Mouse (Mus musculus) kidney, postnatal 36 days (tissue): ENCODE measurements around the gene Loxl4.
A peak's percentile ranks its signal among the peaks of the same experiment; 100 is the strongest.

ENCODE experiments used
- DNase-seq, 2 experiments: peaks; one replicate each; pipeline ENCODE4 v3.0.0; 2021 to 2022; ENCODE audit warnings: mixed read lengths in 2 of 2

The Loxl4 gene

GRCm38 (mm10) chr19:42608082-42608481, 4.5 kb downstream of the Loxl4 start:
- DNase-seq: no peak

GRCm38 (mm10) chr19:42602576-42602975, 10.0 kb downstream of the Loxl4 start:
- DNase-seq: no peak

GRCm38 (mm10) chr19:42602041-42602440, 10.6 kb downstream of the Loxl4 start:
- DNase-seq: no peak

GRCm38 (mm10) chr19:42601445-42601844, 11.2 kb downstream of the Loxl4 start:
- DNase-seq: peak; percentile 67 to 70

GRCm38 (mm10) chr19:42600591-42600990, 12.0 kb downstream of the Loxl4 start:
- no peak for DNase-seq

GRCm38 (mm10) chr19:42599891-42600290, 12.7 kb downstream of the Loxl4 start:
- peak; percentile 51 to 56 for DNase-seq

- DNase-seq: peak; percentile 33 to 43
These were observed 14.7 kb downstream of the Loxl4 start for GRCm38 (mm10) chr19:42597896-42598295.

GRCm38 (mm10) chr19:42597286-42597685, 15.3 kb downstream of the Loxl4 start:
- no peak for DNase-seq

- no peak for DNase-seq
These were observed 17.5 kb downstream of the Loxl4 start for GRCm38 (mm10) chr19:42595066-42595465.

GRCm38 (mm10) chr19:42593456-42593855, 19.2 kb downstream of the Loxl4 start:
- DNase-seq: no peak

GRCm38 (mm10) chr19:42591534-42591933, 21.1 kb downstream of the Loxl4 start:
- DNase-seq: no peak

- no peak for DNase-seq
These were observed 23.4 kb downstream of the Loxl4 start for GRCm38 (mm10) chr19:42589246-42589645.

GRCm38 (mm10) chr19:42587704-42588103, 24.9 kb downstream of the Loxl4 start:
- DNase-seq: no peak

- DNase-seq: no peak
These were observed 28.4 kb downstream of the Loxl4 start for GRCm38 (mm10) chr19:42584188-42584587.

GRCm38 (mm10) chr19:42583677-42584076, 28.9 kb downstream of the Loxl4 start:
- DNase-seq: no peak

- DNase-seq: no peak
These were observed 29.7 kb downstream of the Loxl4 start for GRCm38 (mm10) chr19:42582811-42583370.

- no peak for DNase-seq
These were observed 31.9 kb downstream of the Loxl4 start for GRCm38 (mm10) chr19:42580701-42581100.

GRCm38 (mm10) chr19:42578631-42579030, 34.0 kb downstream of the Loxl4 start:
- DNase-seq: no peak

GRCm38 (mm10) chr19:42576856-42577255, 35.8 kb downstream of the Loxl4 start:
- no peak for DNase-seq

- no peak for DNase-seq
These were observed 37.3 kb downstream of the Loxl4 start for GRCm38 (mm10) chr19:42575317-42575716.

GRCm38 (mm10) chr19:42571291-42571690, 41.3 kb downstream of the Loxl4 start:
- DNase-seq: no peak

GRCm38 (mm10) chr19:42569076-42569475, 43.5 kb downstream of the Loxl4 start:
- no peak for DNase-seq

- no peak for DNase-seq
These were observed 45.6 kb downstream of the Loxl4 start for GRCm38 (mm10) chr19:42567020-42567419.

- peak in 1 of 2 experiments; percentile 17 for DNase-seq
These were observed 46.2 kb downstream of the Loxl4 start for GRCm38 (mm10) chr19:42566283-42567019.
